ENCODE assay signal across 17 mouse cellular contexts in genomic region chr16:17336089-17336488, GRCm38 (mm10). TPM values are rescaled to one million over a fixed set of nuclear protein-coding genes. Genes with fewer than 3 reads are reported as not detected.
"Had no signal": no experiment of that assay in that cellular context is flagged by ENCODE, and none has a peak within 500 bp of the region (broad histone marks: within the 10 kb centered on the region; RNA-seq: fewer than 3 reads in every experiment).

No protein-coding gene starts in this region.

- H3K27me3 ChIP-seq: kidney, embryonic 15.5 days; limb, embryonic 15.5 days; neural tube, embryonic 15.5 days had no signal

- ATAC-seq: intestine, embryonic 16.5 days had no signal

- DNase-seq: kidney, adult 2 months; kidney, postnatal 36 days; lung, adult 2 months; lung, postnatal 10 days; lung, postnatal 4 days; midbrain, embryonic 14.5 days; right cerebral cortex, adult 18-20 months; right cerebral cortex, postnatal 25 days; thymus, postnatal 4 days had no signal

- H3K4me2 ChIP-seq: kidney, embryonic 15.5 days; limb, embryonic 15.5 days; neural tube, embryonic 15.5 days had no signal

- H3K4me3 ChIP-seq: kidney, embryonic 15.5 days; limb, embryonic 15.5 days; midbrain, embryonic 10.5 days; myocyte; neural tube, embryonic 15.5 days had no signal

- H3K9ac ChIP-seq: kidney, embryonic 15.5 days; limb, embryonic 15.5 days; neural tube, embryonic 15.5 days had no signal

- H3K9me3 ChIP-seq: kidney, embryonic 15.5 days; limb, embryonic 15.5 days; midbrain, embryonic 10.5 days; neural tube, embryonic 15.5 days had no signal

- H3K4me1 ChIP-seq: kidney, embryonic 15.5 days; limb, embryonic 15.5 days; midbrain, embryonic 10.5 days; neural tube, embryonic 15.5 days had no signal

- H3K27ac ChIP-seq: kidney, embryonic 15.5 days; limb, embryonic 15.5 days; midbrain, embryonic 10.5 days; neural tube, embryonic 15.5 days had no signal

RNA-seq across cellular contexts. Expression of gene Serpind1, which starts 4.9 kb away (rescaled TPM):
- total RNA-seq: megakaryocyte, adult 5-6 weeks had no signal
- polyA plus RNA-seq: small intestine, adult 2 months had no signal
